Mouse (Mus musculus): ENCODE results near the gene Wscd2. TPM values are rescaled to one million over a fixed set of nuclear protein-coding genes. Genes with fewer than 3 reads are reported as not detected.

The Wscd2 gene
- polyA plus RNA-seq, 1 experiment from 2014 or later, result 6.2 TPM

DNA sequence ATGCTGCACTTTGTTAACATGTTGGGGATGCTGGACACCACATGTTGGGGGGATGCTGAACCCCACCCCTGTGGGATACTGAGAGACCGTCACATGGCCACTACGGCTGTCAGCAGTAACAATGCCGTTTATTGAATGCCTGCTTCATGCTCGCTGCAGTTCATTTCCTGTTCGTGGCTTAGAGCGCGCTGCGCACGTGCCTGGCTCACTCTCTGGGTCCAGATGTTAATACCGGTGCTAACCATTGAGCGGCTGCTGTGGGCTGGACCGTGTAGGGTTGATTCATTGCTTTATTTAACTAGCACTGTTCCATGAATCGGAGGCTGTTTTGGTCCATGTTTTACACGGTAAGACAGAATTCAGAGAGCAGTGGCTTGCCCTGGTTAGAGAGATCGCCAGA lies 64.0 kb downstream of the Wscd2 start:
- no peaks in the 10 kb centered on the region for H3K9me3 ChIP-seq (replicated peaks; ENCODE audit: control insufficient read depth, low read length)
- no peaks in the 10 kb centered on the region for H3K27me3 ChIP-seq (ENCODE audit: control insufficient read depth, insufficient read depth, low read length)
- H3K4me3 ChIP-seq (replicated peaks; ENCODE audit: low read length), result no peak overlapping the region
- H3K4me2 ChIP-seq (ENCODE audit: low read depth, low read length), result no peak overlapping the region
- no peak for ATAC-seq (ENCODE audit: insufficient read depth, low FRiP score)
- 64% methylated on average over 15 of the region's 15 CpGs for WGBS
- H3K36me3 ChIP-seq (ENCODE audit: control insufficient read depth, insufficient read depth, low read length), result no peaks in the 10 kb centered on the region
- H3K27ac ChIP-seq (ENCODE audit: low read length), result no peak overlapping the region
- no peaks in the 10 kb centered on the region for H3K4me1 ChIP-seq (ENCODE audit: control insufficient read depth, insufficient read depth, low read length)
- H3K9ac ChIP-seq (ENCODE audit: low read length), result no peak overlapping the region

DNA sequence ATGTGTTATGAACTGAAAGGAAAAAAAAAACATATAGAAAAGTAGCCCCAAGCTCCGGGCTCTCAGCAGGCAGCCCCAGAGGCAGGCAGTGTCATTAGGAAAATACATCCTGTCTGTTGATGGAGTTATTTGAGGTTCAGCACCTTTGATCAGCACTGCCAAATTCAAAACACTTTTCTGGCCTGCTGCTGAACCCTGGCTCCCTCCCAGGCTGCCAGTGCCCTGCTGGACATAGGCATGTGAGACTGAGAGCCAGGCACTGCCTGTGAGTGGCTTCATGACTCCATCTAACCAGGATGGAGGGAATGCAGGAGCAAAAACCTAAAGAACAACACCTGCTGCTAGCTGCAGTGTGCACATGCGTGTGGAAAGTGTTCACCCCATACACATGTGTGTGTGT lies 64.4 kb downstream of the Wscd2 start:
- Histone ChIP-seq H3K36me3 (ENCODE audit: control insufficient read depth, insufficient read depth, low read length) (no peaks in the 10 kb centered on the region), H3K9me3 (replicated peaks; ENCODE audit: control insufficient read depth, low read length) (no peaks in the 10 kb centered on the region), H3K27me3 (ENCODE audit: control insufficient read depth, insufficient read depth, low read length) (no peaks in the 10 kb centered on the region), H3K4me2 (ENCODE audit: low read depth, low read length) (no peak overlapping the region), H3K4me1 (ENCODE audit: control insufficient read depth, insufficient read depth, low read length) (no peaks in the 10 kb centered on the region), H3K4me3 (replicated peaks; ENCODE audit: low read length) (no peak overlapping the region), H3K27ac (ENCODE audit: low read length) (no peak overlapping the region), H3K9ac (ENCODE audit: low read length) (no peak overlapping the region)
- no peak for ATAC-seq (ENCODE audit: insufficient read depth, low FRiP score)
- WGBS, result 85% methylated on average over 2 of the region's 2 CpGs

- Histone ChIP-seq H3K4me1 (ENCODE audit: control insufficient read depth, insufficient read depth, low read length) (no peaks in the 10 kb centered on the region), H3K4me2 (ENCODE audit: low read depth, low read length) (no peak overlapping the region), H3K27ac (ENCODE audit: low read length) (no peak overlapping the region), H3K4me3 (replicated peaks; ENCODE audit: low read length) (no peak overlapping the region), H3K27me3 (ENCODE audit: control insufficient read depth, insufficient read depth, low read length) (no peaks in the 10 kb centered on the region), H3K36me3 (ENCODE audit: control insufficient read depth, insufficient read depth, low read length) (no peaks in the 10 kb centered on the region), H3K9ac (ENCODE audit: low read length) (no peak overlapping the region), H3K9me3 (replicated peaks; ENCODE audit: control insufficient read depth, low read length) (no peaks in the 10 kb centered on the region)
- WGBS, result 64% methylated on average over 2 of the region's 2 CpGs
- no peak for ATAC-seq (ENCODE audit: insufficient read depth, low FRiP score)
Measured at GRCm38 (mm10) chr5:113555684-113556083, 65.6 kb downstream of the Wscd2 start.

DNA sequence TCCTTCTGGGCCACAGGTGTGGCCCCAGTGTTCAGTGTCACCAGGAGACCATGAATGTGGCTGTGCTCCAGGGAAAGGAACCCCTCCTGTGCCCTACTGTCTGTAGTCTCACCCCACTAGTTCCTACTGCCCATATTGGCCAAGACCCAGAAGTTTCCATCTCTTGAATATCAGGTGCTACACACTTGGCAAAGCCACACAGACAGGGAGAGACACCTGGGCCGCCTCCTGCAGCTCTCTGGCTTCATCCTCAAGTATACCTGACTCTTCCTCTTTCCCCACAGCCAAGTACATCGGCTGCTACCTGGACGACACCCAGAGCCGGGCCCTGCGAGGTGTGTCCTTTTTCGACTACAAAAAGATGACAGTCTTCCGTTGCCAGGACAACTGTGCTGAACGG lies 67.9 kb downstream of the Wscd2 start:
- Histone ChIP-seq H3K27me3 (ENCODE audit: control insufficient read depth, insufficient read depth, low read length) (no peaks in the 10 kb centered on the region), H3K4me3 (replicated peaks; ENCODE audit: low read length) (no peak overlapping the region), H3K27ac (ENCODE audit: low read length) (no peak overlapping the region), H3K9ac (ENCODE audit: low read length) (no peak overlapping the region), H3K4me1 (ENCODE audit: control insufficient read depth, insufficient read depth, low read length) (no peaks in the 10 kb centered on the region), H3K9me3 (replicated peaks; ENCODE audit: control insufficient read depth, low read length) (no peaks in the 10 kb centered on the region), H3K4me2 (ENCODE audit: low read depth, low read length) (no peak overlapping the region), H3K36me3 (ENCODE audit: control insufficient read depth, insufficient read depth, low read length) (no peaks in the 10 kb centered on the region)
- WGBS, result 90% methylated on average over 8 of the region's 8 CpGs
- no peak for ATAC-seq (ENCODE audit: insufficient read depth, low FRiP score)

DNA sequence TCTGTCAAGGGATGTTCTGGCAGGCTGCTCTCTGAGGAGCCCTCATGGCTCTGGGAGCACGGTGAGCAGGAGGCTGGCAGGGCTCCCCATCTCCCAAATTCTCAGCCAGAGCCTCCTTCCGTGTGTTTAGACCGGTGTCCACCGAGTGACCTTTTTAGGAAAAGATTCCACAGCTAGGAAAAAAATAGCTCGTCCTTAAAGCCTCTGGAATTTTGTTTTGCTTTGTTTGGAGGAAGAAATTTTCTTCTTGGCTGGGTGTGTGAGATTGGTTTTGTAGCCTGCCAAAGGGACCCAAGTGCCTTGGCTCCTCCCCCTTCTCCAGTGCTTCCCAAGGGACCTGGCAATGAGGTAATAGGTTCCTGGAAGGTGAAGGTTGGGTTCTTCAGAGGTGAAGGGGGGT lies 69.5 kb downstream of the Wscd2 start:
- Histone ChIP-seq H3K9me3 (replicated peaks; ENCODE audit: control insufficient read depth, low read length) (no peaks in the 10 kb centered on the region), H3K36me3 (ENCODE audit: control insufficient read depth, insufficient read depth, low read length) (no peaks in the 10 kb centered on the region), H3K4me1 (ENCODE audit: control insufficient read depth, insufficient read depth, low read length) (no peaks in the 10 kb centered on the region), H3K27me3 (ENCODE audit: control insufficient read depth, insufficient read depth, low read length) (no peaks in the 10 kb centered on the region), H3K4me3 (replicated peaks; ENCODE audit: low read length) (no peak overlapping the region), H3K27ac (ENCODE audit: low read length) (peak overlapping the region; percentile 85; the same call in 1 of the 2 replicates), H3K9ac (ENCODE audit: low read length) (no peak overlapping the region), H3K4me2 (ENCODE audit: low read depth, low read length) (no peak overlapping the region)
- ATAC-seq (ENCODE audit: insufficient read depth, low FRiP score), result peak; percentile 61; the same call in 1 of the 2 replicates
- WGBS, result 43% methylated on average over 5 of the region's 5 CpGs

DNA sequence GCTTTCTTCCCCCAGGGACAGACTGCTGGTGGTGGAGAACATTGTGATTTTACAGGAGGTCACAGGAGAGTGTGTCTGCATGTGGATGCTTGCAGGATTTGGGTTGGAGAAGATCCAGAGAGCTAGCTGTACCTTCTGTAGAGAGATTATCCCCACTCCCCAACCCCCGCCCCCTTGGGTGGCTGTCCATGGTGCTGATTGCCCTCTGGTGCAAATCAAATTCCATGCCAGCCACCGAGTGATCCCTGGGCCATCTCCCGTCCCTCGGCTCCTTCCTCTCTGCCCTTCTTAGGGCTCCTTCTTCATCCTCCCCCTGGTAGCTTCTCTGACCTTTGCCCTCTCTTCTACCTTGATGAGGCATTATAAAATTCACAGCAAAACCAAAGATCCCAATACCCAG lies 74.3 kb downstream of the Wscd2 start:
- no peaks in the 10 kb centered on the region for H3K27me3 ChIP-seq (ENCODE audit: control insufficient read depth, insufficient read depth, low read length)
- H3K4me1 ChIP-seq (ENCODE audit: control insufficient read depth, insufficient read depth, low read length), result no peaks in the 10 kb centered on the region
- no peaks in the 10 kb centered on the region for H3K36me3 ChIP-seq (ENCODE audit: control insufficient read depth, insufficient read depth, low read length)
- H3K27ac ChIP-seq (ENCODE audit: low read length), result no peak overlapping the region
- H3K9ac ChIP-seq (ENCODE audit: low read length), result no peak overlapping the region
- 26% methylated on average over 4 of the region's 4 CpGs for WGBS
- ATAC-seq (ENCODE audit: insufficient read depth, low FRiP score), result no peak
- no peak overlapping the region for H3K4me3 ChIP-seq (replicated peaks; ENCODE audit: low read length)
- H3K4me2 ChIP-seq (ENCODE audit: low read depth, low read length), result no peak overlapping the region
- no peaks in the 10 kb centered on the region for H3K9me3 ChIP-seq (replicated peaks; ENCODE audit: control insufficient read depth, low read length)

DNA sequence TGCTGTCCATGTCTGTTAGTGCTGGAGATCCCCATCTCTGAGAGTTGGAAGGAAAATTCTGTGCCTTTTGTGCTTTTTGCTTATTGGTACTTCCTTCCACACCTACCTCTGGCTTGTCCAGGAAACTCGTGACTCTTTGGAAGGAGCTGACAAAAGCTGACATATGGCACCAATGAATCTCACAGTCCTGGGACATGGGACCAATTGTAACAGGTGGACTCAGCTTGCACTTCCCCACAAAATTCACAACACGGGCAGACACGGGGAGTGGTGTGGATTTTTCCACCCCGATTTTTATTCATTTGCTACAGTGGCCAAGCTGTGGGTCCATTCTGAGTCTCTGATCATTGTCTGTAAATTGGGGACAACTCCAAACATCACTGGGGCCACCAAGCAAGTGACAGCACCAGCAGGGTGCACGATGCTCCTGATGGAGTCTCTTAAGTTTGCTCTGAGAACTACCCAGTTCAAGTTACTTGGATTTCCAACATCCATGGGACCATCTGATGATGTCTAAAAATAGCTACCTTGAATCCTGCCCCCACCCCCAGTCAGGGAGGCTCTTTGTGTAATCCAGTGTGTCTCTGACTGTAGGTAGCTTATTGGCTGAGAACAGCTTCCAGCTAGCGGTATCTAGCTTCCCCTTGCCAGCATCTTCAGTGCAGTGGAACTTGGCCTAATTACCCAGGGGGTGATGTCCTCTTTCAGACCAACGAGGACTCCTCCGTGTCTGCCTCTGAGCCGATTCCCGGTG lies 75.1 kb downstream of the Wscd2 start:
- no peak overlapping the region for H3K4me3 ChIP-seq (replicated peaks; ENCODE audit: low read length)
- H3K27me3 ChIP-seq (ENCODE audit: control insufficient read depth, insufficient read depth, low read length), result no peaks in the 10 kb centered on the region
- no peak overlapping the region for H3K9ac ChIP-seq (ENCODE audit: low read length)
- no peaks in the 10 kb centered on the region for H3K4me1 ChIP-seq (ENCODE audit: control insufficient read depth, insufficient read depth, low read length)
- WGBS, result 73% methylated on average over 10 of the region's 10 CpGs
- no peaks in the 10 kb centered on the region for H3K9me3 ChIP-seq (replicated peaks; ENCODE audit: control insufficient read depth, low read length)
- H3K27ac ChIP-seq (ENCODE audit: low read length), result no peak overlapping the region
- H3K36me3 ChIP-seq (ENCODE audit: control insufficient read depth, insufficient read depth, low read length), result no peaks in the 10 kb centered on the region
- ATAC-seq (ENCODE audit: insufficient read depth, low FRiP score), result no peak
- no peak overlapping the region for H3K4me2 ChIP-seq (ENCODE audit: low read depth, low read length)

- Histone ChIP-seq H3K27me3 (ENCODE audit: control insufficient read depth, insufficient read depth, low read length) (no peaks in the 10 kb centered on the region), H3K4me2 (ENCODE audit: low read depth, low read length) (no peak overlapping the region), H3K4me1 (ENCODE audit: control insufficient read depth, insufficient read depth, low read length) (no peaks in the 10 kb centered on the region), H3K9ac (ENCODE audit: low read length) (no peak overlapping the region), H3K27ac (ENCODE audit: low read length) (no peak overlapping the region), H3K4me3 (replicated peaks; ENCODE audit: low read length) (no peak overlapping the region), H3K9me3 (replicated peaks; ENCODE audit: control insufficient read depth, low read length) (no peaks in the 10 kb centered on the region), H3K36me3 (ENCODE audit: control insufficient read depth, insufficient read depth, low read length) (no peaks in the 10 kb centered on the region)
- ATAC-seq (ENCODE audit: insufficient read depth, low FRiP score), result no peak
- 65% methylated on average over 12 of the region's 12 CpGs for WGBS
Measured at GRCm38 (mm10) chr5:113565858-113566257, 75.7 kb downstream of the Wscd2 start.

DNA sequence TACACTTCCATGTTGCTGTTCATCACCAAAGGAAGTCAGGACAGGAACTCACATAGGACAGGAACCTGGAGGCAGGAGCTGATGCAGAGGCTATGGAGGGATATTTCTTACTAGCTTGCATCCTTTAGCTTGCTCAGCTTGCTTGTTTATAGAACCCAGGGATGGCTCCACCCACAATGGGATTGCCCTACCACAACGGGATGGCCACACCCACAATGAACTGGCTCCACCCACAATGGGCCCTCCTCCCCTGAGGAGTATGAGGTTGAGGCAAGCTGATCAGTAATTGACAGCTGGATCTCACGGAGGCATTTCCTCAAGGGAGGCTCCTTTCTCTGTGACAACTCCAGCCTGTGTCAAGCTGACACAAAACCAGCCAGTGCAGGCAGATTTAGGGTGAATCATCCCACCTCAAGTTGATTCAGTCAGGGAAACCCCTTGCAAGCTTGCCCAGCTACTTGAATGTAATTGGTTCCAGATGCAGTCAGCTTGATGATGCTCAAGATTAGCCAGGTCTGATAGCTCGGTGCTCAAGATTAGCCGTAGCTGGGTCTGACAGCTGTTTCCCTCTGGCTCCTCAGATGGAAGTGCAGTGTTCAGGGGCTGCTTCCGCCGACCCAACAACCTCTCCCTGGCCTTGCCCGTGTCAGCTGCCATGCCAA lies 80.1 kb downstream of the Wscd2 start:
- Histone ChIP-seq H3K9me3 (replicated peaks; ENCODE audit: control insufficient read depth, low read length) (no peaks in the 10 kb centered on the region), H3K4me1 (ENCODE audit: control insufficient read depth, insufficient read depth, low read length) (no peaks in the 10 kb centered on the region), H3K27ac (ENCODE audit: low read length) (no peak overlapping the region), H3K4me2 (ENCODE audit: low read depth, low read length) (no peak overlapping the region), H3K4me3 (replicated peaks; ENCODE audit: low read length) (no peak overlapping the region), H3K9ac (ENCODE audit: low read length) (no peak overlapping the region), H3K36me3 (ENCODE audit: control insufficient read depth, insufficient read depth, low read length) (no peaks in the 10 kb centered on the region), H3K27me3 (ENCODE audit: control insufficient read depth, insufficient read depth, low read length) (no peaks in the 10 kb centered on the region)
- ATAC-seq (ENCODE audit: insufficient read depth, low FRiP score), result no peak
- 54% methylated on average over 7 of the region's 7 CpGs for whole genome bisulfite sequencing

All from stomach, embryonic 16.5 days (tissue).